Mouse (Mus musculus): Measurements from ENCODE around the gene Tnnt1.

DNA sequence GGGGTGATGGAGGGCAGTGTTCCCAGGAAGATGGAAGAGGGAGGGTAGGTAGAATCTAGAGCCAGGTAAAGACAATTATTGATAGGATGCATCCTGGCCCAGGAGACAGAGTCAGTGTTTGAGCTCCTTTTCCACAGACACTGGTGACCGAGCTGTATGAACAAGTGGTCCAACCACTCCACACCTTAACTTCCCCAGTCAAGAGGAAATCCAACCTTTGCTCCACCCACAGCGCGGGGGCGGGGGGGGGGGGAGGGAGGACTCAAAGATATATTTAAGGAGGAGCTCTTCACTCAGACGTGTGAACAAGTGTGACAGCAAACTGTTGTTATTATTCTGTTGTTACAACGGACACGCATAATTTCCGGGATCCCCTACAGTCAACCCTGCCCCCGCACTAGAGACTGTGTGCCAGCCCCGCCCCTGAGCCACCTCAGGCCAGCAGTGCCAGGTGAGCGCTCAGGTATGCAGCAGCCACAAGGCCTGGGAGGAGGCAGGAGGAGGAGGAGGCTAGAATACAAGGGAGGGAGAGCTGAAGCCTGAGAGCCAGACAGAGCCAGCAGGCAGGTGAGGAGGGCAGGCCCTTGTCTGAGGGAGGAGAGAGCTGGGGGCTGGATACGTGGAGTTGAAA is 51.9 kb downstream of the Tnnt1 start:
- TF ChIP-seq CTCF (conservative IDR thresholded peaks at IDR 0.05; ENCODE audit: low read length), result no peak
- no peak for TF ChIP-seq NANOG (IDR thresholded peaks at IDR 0.05; ENCODE audit: borderline replicate concordance, low read length)
- no peak for TF ChIP-seq POU5F1 (IDR thresholded peaks at IDR 0.05; ENCODE audit: borderline replicate concordance, low read length)

Measured in E14TG2a.4 (cell line).